Mouse (Mus musculus): Measurements from ENCODE around the gene AI182371. TPM values are rescaled to one million over a fixed set of nuclear protein-coding genes. Genes with fewer than 3 reads are reported as not detected.

AI182371 gene
- 0.12 TPM for polyA plus RNA-seq (2021)

DNA sequence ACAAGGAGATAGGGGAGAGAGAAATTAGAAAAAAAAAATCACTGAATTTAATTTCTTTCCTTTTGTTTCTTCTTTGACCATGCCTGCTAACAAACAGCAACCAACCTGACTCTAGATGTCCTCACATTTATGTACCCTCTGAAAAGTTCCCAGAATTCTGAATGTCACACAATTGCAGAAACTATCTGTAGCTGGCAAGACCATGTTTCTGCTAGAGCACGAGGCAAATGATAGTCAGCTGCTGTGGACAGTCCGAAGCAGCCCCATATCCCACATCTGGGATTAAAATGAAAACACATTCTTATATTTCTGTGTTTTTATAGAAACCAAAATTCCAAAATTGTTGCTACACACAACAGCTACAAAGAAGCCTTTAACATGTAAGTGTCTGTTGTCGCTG, at the start of gene AI182371:
AI182371 (minus strand) TSS at position 101 of the 400 bp plus-strand sequence.
- CTCF ChIA-PET: no interaction called here
- DNase-seq (ENCODE audit: low read depth, low spot score) (no peak), ATAC-seq (no peak)
- in situ Hi-C loops (cut with MboI; ENCODE audit: low pct_unique_long_range_greater_than_20kb): no loop called here
- H3K27me3 ChIP-seq: peaks cover 11% of the 10 kb centered on the region
- no peak for TF ChIP-seq CTCF (IDR thresholded peaks at IDR 0.05)
- POLR2A ChIA-PET: no interaction called here

DNA sequence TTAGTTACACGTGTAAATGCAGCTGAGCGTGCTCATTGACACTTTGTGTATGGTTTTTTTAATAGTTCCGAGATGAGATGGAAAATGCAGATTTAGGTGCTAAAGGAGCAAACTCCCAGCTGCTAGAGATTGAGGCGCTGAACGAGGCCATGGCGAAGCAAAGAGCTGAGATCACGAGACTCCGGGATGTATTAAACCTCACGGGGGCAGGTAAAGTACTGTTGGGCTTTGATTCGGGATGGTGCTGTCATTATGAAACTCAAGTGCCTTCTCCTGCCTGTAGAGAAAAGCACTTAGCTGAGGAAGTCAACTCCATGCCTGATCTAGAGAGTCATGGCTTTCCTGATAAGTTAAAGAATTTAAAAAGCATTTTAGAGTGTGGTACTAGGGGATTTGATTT, 47.5 kb upstream of the AI182371 start:
- no peaks in the 10 kb centered on the region for H3K27me3 ChIP-seq
- ATAC-seq (no peak), DNase-seq (ENCODE audit: low read depth, low spot score) (no peak)
- no peak for TF ChIP-seq CTCF (IDR thresholded peaks at IDR 0.05)
- ChIA-PET CTCF (interaction anchor here (1.3 to 1.5 kb wide), 2 partner anchors 10 to 40 kb away, joined by 3 to 5 read pairs; no protein-coding TSS in a partner anchor), POLR2A (no interaction called here)
- in situ Hi-C loops (cut with MboI; ENCODE audit: low pct_unique_long_range_greater_than_20kb): no loop called here

DNA sequence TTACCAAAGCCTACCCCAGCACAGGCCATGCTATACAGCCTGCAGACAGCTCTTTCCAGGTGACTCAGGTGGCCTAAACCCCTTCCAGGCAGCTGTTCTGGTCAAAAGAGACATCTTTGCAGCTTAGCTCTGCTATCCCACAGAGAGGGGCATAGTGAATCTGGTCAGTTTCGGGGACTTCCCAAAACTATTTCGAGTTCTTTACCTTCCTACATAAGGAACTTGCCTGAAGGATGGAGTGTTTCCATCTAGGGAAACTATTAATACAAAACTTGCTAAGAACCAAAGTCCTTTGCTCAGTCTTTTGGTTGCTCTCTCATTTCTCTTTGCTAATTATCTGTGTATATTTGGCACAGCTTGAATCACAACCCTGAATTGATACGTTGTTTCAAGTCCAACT, 40.3 kb upstream of the AI182371 start:
- H3K27me3 ChIP-seq: no peaks in the 10 kb centered on the region
- POLR2A ChIA-PET: interaction anchor here (0.6 to 0.9 kb wide), 2 partner anchors 34 to 51 kb away, joined by 3 read pairs; no protein-coding TSS in a partner anchor
- in situ Hi-C loops (cut with MboI; ENCODE audit: low pct_unique_long_range_greater_than_20kb): no loop called here
- ATAC-seq (no peak), DNase-seq (ENCODE audit: low read depth, low spot score) (no peak)
- no peak for TF ChIP-seq CTCF (IDR thresholded peaks at IDR 0.05)
- CTCF ChIA-PET: no interaction called here

DNA sequence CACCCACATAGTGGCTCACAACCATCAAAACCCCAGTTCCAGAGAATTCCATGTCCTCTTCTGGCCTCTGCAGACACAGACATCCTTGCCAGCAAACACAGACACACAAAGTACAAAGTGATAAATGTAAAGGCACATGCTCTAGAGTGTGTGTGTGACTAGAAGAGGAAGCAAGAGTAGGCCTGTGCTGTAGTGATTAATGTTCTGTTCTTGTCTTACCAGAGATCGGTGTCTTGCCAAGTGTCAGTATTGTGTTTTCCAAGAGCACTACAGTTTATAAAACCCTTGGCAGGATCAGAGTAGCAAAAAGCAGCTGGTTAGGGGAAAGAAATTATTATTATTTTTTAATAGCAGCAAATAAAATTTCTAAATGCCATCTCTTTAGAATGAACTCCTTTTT, 37.2 kb upstream of the AI182371 start:
- no peak for TF ChIP-seq CTCF (IDR thresholded peaks at IDR 0.05)
- in situ Hi-C loops (cut with MboI; ENCODE audit: low pct_unique_long_range_greater_than_20kb): no loop called here
- ATAC-seq: no peak
- CTCF ChIA-PET: interaction anchor here (1.3 to 1.9 kb wide), 2 partner anchors 8 to 10 kb away, joined by 4 to 5 read pairs; no protein-coding TSS in a partner anchor
- no peak for DNase-seq (ENCODE audit: low read depth, low spot score)
- H3K27me3 ChIP-seq: no peaks in the 10 kb centered on the region
- POLR2A ChIA-PET: interaction anchor here (0.6 kb wide), 1 partner anchor 564 kb away, joined by 3 read pairs; no protein-coding TSS in a partner anchor

DNA sequence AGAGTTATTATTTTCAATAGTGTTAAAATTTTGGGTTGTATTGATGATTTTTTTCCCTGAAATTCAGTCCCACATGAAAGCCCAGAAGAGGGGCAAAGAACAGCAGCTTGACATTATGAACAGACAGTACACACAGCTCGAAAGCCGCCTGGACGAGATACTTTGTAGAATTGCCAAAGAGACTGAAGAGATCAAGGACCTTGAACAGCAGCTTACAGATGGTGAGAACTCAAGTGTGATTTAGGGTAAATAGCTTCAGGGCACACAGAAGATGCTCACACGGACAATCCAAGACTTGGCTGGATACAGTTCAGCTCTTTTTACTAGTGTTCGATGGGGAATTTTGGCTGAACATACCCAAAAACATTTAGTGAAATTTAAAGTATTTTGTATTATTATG, 32.5 kb upstream of the AI182371 start:
- POLR2A ChIA-PET: no interaction called here
- TF ChIP-seq CTCF (IDR thresholded peaks at IDR 0.05): no peak
- H3K27me3 ChIP-seq: no peaks in the 10 kb centered on the region
- CTCF ChIA-PET: interaction anchor here (2.1 kb wide), 1 partner anchor 11 kb away, joined by 7 read pairs; no protein-coding TSS in a partner anchor
- no peak for ATAC-seq
- in situ Hi-C loops (cut with MboI; ENCODE audit: low pct_unique_long_range_greater_than_20kb): no loop called here
- no peak for DNase-seq (ENCODE audit: low read depth, low spot score)

DNA sequence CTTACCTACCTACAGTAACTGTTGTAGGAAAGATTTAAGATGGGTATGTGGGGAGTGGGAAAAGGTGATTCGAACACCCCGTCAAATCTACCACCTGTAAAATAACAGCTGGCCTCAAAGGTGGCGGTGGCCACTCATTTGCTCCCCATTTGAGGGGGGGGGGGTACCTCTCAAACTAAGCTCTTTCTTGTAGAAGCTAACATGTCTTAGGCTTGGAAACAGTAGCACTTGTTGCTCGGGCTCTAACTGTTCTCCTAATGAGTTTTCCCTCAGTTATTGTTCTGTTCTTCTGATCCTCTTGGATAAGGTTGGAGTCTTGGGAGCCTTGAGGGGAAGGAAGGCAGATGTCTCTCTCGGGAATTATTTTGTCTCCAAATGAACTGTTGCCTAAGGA, 31.3 kb upstream of the AI182371 start:
- ATAC-seq: no peak
- TF ChIP-seq CTCF (IDR thresholded peaks at IDR 0.05): no peak
- in situ Hi-C loops (cut with MboI; ENCODE audit: low pct_unique_long_range_greater_than_20kb): no loop called here
- ChIA-PET POLR2A (interaction anchor here (1.3 to 1.6 kb wide), 2 partner anchors 14 to 24 kb away, joined by 3 to 4 read pairs; partner anchors contain the start of gene Cntrl), CTCF (interaction anchor here (0.7 to 2.0 kb wide), 4 partner anchors 10 to 88 kb away, joined by 3 to 4 read pairs (median 4); no protein-coding TSS in a partner anchor)
- no peak for DNase-seq (ENCODE audit: low read depth, low spot score)
- no peaks in the 10 kb centered on the region for H3K27me3 ChIP-seq

- POLR2A ChIA-PET: interaction anchor here (0.5 to 1.6 kb wide), 3 partner anchors 14 to 398 kb away, joined by 3 to 4 read pairs (median 3); partner anchors contain the start of gene Cntrl
- no peak for TF ChIP-seq CTCF (IDR thresholded peaks at IDR 0.05)
- in situ Hi-C loops (cut with MboI; ENCODE audit: low pct_unique_long_range_greater_than_20kb): no loop called here
Observed at GRCm38 (mm10) chr2:35131991-35132661, 30.8 kb upstream of the AI182371 start.

DNA sequence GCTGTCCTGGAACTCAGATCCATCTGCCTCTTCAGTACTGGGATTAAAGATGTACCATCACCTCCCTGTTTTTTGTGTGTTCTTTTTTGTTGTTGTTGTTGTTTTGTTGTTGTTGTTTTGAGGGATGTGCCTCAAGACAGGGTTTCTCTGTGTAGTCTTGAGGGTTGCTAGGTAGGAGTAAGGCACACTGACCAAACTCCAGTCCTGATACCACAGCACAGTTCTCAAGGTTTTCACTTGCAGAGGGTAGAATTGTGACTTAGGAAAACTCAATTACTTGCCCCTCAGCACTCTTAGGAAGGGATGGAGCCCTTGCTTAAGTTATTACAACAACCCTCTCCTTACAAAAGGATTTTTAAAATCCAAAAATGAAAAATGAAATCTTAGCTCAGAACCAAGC, 30.1 kb upstream of the AI182371 start:
- POLR2A ChIA-PET: interaction anchor here (1.6 kb wide), 1 partner anchor 15 kb away, joined by 4 read pairs; no protein-coding TSS in a partner anchor
- TF ChIP-seq CTCF (IDR thresholded peaks at IDR 0.05): no peak
- no peaks in the 10 kb centered on the region for H3K27me3 ChIP-seq
- CTCF ChIA-PET: interaction anchor here (2.0 kb wide), 1 partner anchor 15 kb away, joined by 4 read pairs; no protein-coding TSS in a partner anchor
- no peak for DNase-seq (ENCODE audit: low read depth, low spot score)
- in situ Hi-C loops (cut with MboI; ENCODE audit: low pct_unique_long_range_greater_than_20kb): no loop called here
- ATAC-seq: no peak

More at GRCm38 (mm10) chr2:35131991-35132661, 30.8 kb upstream of the AI182371 start:
- DNase-seq (ENCODE audit: low read depth, low spot score): peak; percentile 90
- CTCF ChIA-PET: interaction anchor here (0.7 to 2.0 kb wide), 4 partner anchors 9 to 88 kb away, joined by 3 to 4 read pairs (median 4); no protein-coding TSS in a partner anchor
- no peaks in the 10 kb centered on the region for H3K27me3 ChIP-seq
- peak; percentile 99 for ATAC-seq

DNA sequence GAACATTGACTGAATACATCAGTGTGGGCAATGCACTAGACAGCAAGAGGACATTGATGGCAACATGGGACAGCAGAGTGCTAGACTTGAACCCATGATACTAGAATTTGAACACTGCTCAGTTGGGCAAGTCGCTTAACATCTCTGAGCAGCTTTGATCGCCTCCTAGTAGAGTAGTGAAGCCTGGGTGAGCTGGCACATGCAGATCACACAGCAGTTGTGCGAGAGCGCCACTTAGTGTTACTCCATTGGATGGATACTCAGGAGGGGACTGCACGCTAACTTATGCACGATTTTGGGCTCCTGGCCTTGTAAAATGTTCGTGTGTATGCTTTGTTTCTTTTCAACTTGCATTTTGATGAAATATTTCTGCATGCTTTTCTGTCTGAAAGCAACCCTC, 23.4 kb upstream of the AI182371 start:
- ATAC-seq: no peak
- no peak for TF ChIP-seq CTCF (IDR thresholded peaks at IDR 0.05)
- POLR2A ChIA-PET: no interaction called here
- no peaks in the 10 kb centered on the region for H3K27me3 ChIP-seq
- DNase-seq (ENCODE audit: low read depth, low spot score): no peak
- CTCF ChIA-PET: no interaction called here
- in situ Hi-C loops (cut with MboI; ENCODE audit: low pct_unique_long_range_greater_than_20kb): no loop called here

GRCm38 (mm10) chr2:35110521-35110920, 9.2 kb upstream of the AI182371 start:
- ATAC-seq (no peak), DNase-seq (ENCODE audit: low read depth, low spot score) (no peak)
- ChIA-PET POLR2A (no interaction called here), CTCF (interaction anchor here (0.8 to 1.4 kb wide), 3 partner anchors 10 to 65 kb away, joined by 3 to 4 read pairs (median 3); no protein-coding TSS in a partner anchor)
- TF ChIP-seq CTCF (IDR thresholded peaks at IDR 0.05): no peak
- H3K27me3 ChIP-seq: no peaks in the 10 kb centered on the region
- in situ Hi-C loops (cut with MboI; ENCODE audit: low pct_unique_long_range_greater_than_20kb): no loop called here

- DNase-seq (ENCODE audit: low read depth, low spot score) (no peak), ATAC-seq (no peak)
- H3K27me3 ChIP-seq: no peaks in the 10 kb centered on the region
- no peak for TF ChIP-seq CTCF (IDR thresholded peaks at IDR 0.05)
- CTCF ChIA-PET: interaction anchor here (0.8 to 3.3 kb wide), 5 partner anchors 11 to 65 kb away, joined by 3 to 29 read pairs (median 3); no protein-coding TSS in a partner anchor
- POLR2A ChIA-PET: no interaction called here
- in situ Hi-C loops (cut with MboI; ENCODE audit: low pct_unique_long_range_greater_than_20kb): loop anchor here (5.0 kb wide), 1 partner anchor 63 kb away; no protein-coding TSS in a partner anchor
Observed at GRCm38 (mm10) chr2:35109924-35110304, 8.6 kb upstream of the AI182371 start.

Measured in Patski (cell line).